Mouse (Mus musculus) hindbrain, embryonic 10.5 days (tissue): ENCODE measurements around the gene Tbc1d2. TPM values are rescaled to one million over a fixed set of nuclear protein-coding genes. Genes with fewer than 3 reads are reported as not detected.
"Not testable (repeated sequence)": the region's sequence is repeated elsewhere in the genome, so short reads cannot be mapped to it uniquely, and the experiment has no call there.

Source experiments
- DNase-seq: peaks from one replicate; pipeline ENCODE4 v3.0.0-alpha.2; 2017; ENCODE audit warnings: low spot score
- H3K27ac ChIP-seq: fragments of 300-500 bp; sonication (generic); 2 replicates; pipeline ENCODE4 v1.5.1; 2016; ENCODE audit warnings: mild to moderate bottlenecking, moderate library complexity
- H3K27me3 ChIP-seq: fragments of 300-500 bp; sonication (generic); 2 replicates; pipeline ENCODE4 v1.6.1; 2016; ENCODE audit warnings: mild to moderate bottlenecking; ENCODE audit not compliant: poor library complexity, insufficient read depth, severe bottlenecking
- H3K36me3 ChIP-seq: fragments of 300-500 bp; sonication (generic); 2 replicates; pipeline ENCODE4 v1.6.1; 2016; ENCODE audit warnings: mild to moderate bottlenecking, moderate library complexity
- H3K4me1 ChIP-seq: fragments of 300-500 bp; sonication (generic); replicated peaks from 2 replicates; pipeline ENCODE4 v1.6.1; 2016; ENCODE audit warnings: mild to moderate bottlenecking
- H3K4me3 ChIP-seq: fragments of 300-500 bp; sonication (generic); 2 replicates; pipeline ENCODE4 v1.5.1; 2016; ENCODE audit warnings: mild to moderate bottlenecking, moderate library complexity
- H3K9me3 ChIP-seq: fragments of 300-500 bp; sonication (generic); 2 replicates; pipeline ENCODE4 v1.6.1; 2016; ENCODE audit warnings: mild to moderate bottlenecking, moderate library complexity
- WGBS: fragments of 180-500 bp; shearing (Covaris S2); methylation state at CpG from one replicate; pipeline ENCODE4 v1.1.7; 2016; 5-methylcytosine and 5-hydroxymethylcytosine counted together
- polyA plus RNA-seq: library from polyadenylated mRNA; unstranded; fragments of >200 nt; fragmentation: Nextera tagmentation; extraction: Ambion mirVana; gene quantifications from 2 replicates; pipeline ENCODE4 v1.2.1, GENCODE M21; 2016

Tbc1d2 gene
- polyA plus RNA-seq, 1 experiment from 2014 or later, result 2.0 TPM

- WGBS, result 2% methylated on average over 34 of the region's 34 CpGs
- peak; percentile 82 for DNase-seq
- H3K27me3 ChIP-seq, result 0 out of 2 replicates have a peak, but pooled peaks cover 4% of the 10 kb centered on the region
- peaks cover 2% of the 10 kb centered on the region; the same call in 1 of the 2 replicates for H3K9me3 ChIP-seq
- peak overlapping the region; percentile 92 for H3K27ac ChIP-seq
- peak overlapping the region; percentile 53 for H3K4me3 ChIP-seq
- no peaks in the 10 kb centered on the region for H3K36me3 ChIP-seq
- peaks cover 37% of the 10 kb centered on the region for H3K4me1 ChIP-seq
Measured at GRCm38 (mm10) chr4:46664123-46665009, 14.4 kb upstream of the Tbc1d2 start.

GRCm38 (mm10) chr4:46661433-46661832, 11.4 kb upstream of the Tbc1d2 start:
- Histone ChIP-seq H3K9me3 (peaks cover 2% of the 10 kb centered on the region; the same call in 1 of the 2 replicates), H3K27ac (no peak overlapping the region), H3K36me3 (no peaks in the 10 kb centered on the region), H3K4me1 (peaks cover 33% of the 10 kb centered on the region), H3K4me3 (no peak overlapping the region), H3K27me3 (0 out of 2 replicates have a peak, but pooled peaks cover 4% of the 10 kb centered on the region)
- no peak for DNase-seq
- 82% methylated on average over 9 of the region's 9 CpGs for WGBS

GRCm38 (mm10) chr4:46658946-46659345, 8.9 kb upstream of the Tbc1d2 start:
- no peaks in the 10 kb centered on the region for H3K36me3 ChIP-seq
- peaks cover 10% of the 10 kb centered on the region for H3K4me1 ChIP-seq
- no peak for DNase-seq
- H3K4me3 ChIP-seq, result no peak overlapping the region
- no peak overlapping the region for H3K27ac ChIP-seq
- H3K27me3 ChIP-seq, result peaks cover 7% of the 10 kb centered on the region; the same call in 1 of the 2 replicates
- 71% methylated on average over 5 of the region's 5 CpGs for WGBS
- peaks cover 2% of the 10 kb centered on the region; the same call in 1 of the 2 replicates for H3K9me3 ChIP-seq

GRCm38 (mm10) chr4:46657116-46657515, 7.1 kb upstream of the Tbc1d2 start:
- no peaks in the 10 kb centered on the region for H3K4me1 ChIP-seq
- no peaks in the 10 kb centered on the region for H3K36me3 ChIP-seq
- peak; percentile 74 for DNase-seq
- H3K27me3 ChIP-seq, result peaks cover 16% of the 10 kb centered on the region
- no peak overlapping the region for H3K27ac ChIP-seq
- no peak overlapping the region for H3K4me3 ChIP-seq
- peaks cover 2% of the 10 kb centered on the region; the same call in 1 of the 2 replicates for H3K9me3 ChIP-seq
- WGBS, result 19% methylated on average over 5 of the region's 5 CpGs

- DNase-seq, result no peak
- Histone ChIP-seq H3K27me3 (peaks cover 27% of the 10 kb centered on the region), H3K4me3 (no peak overlapping the region), H3K36me3 (no peaks in the 10 kb centered on the region), H3K4me1 (peaks cover under 1% of the 10 kb centered on the region), H3K9me3 (peaks cover 2% of the 10 kb centered on the region; the same call in 1 of the 2 replicates), H3K27ac (no peak overlapping the region)
- WGBS, result 71% methylated on average over 2 of the region's 2 CpGs
Measured at GRCm38 (mm10) chr4:46655956-46656355, 5.9 kb upstream of the Tbc1d2 start.

DNA sequence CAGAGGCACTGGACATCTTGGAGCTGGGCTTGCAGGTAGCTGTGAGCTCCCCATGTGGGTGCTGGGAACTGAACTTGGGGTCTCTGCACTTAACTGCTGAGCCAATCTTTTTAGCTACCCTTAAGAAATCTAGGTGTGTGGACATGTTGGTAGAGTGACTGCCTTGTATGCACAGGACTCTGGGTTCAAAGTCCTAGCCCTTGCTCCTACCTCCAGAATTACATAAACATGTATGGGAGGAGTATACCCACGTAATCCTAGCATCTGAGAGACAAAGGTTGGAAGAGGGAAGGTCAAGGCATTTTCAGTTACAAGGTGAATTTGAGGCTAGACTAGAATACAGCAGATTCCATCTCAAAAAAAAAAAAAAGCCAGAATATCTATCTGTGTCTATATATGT, 5.3 kb upstream of the Tbc1d2 start:
- H3K27me3 ChIP-seq, result peaks cover 26% of the 10 kb centered on the region
- H3K4me3 ChIP-seq, result no peak overlapping the region
- no peaks in the 10 kb centered on the region for H3K36me3 ChIP-seq
- DNase-seq, result no peak
- H3K4me1 ChIP-seq, result peaks cover 7% of the 10 kb centered on the region
- no peaks in the 10 kb centered on the region for H3K9me3 ChIP-seq
- no peak overlapping the region for H3K27ac ChIP-seq
- WGBS, result 60% methylated on average over 1 of the region's 1 CpGs

GRCm38 (mm10) chr4:46649161-46649560, 848 bp downstream of the Tbc1d2 start:
- peaks cover 47% of the 10 kb centered on the region for H3K27me3 ChIP-seq

GRCm38 (mm10) chr4:46643676-46644112, 6.3 kb downstream of the Tbc1d2 start:
- no peaks in the 10 kb centered on the region for H3K9me3 ChIP-seq
- H3K4me3 ChIP-seq, result no peak overlapping the region
- no peak for DNase-seq
- 87% methylated on average over 8 of the region's 8 CpGs for WGBS
- peaks cover 7% of the 10 kb centered on the region for H3K4me1 ChIP-seq
- H3K27ac ChIP-seq, result no peak overlapping the region
- H3K36me3 ChIP-seq, result no peaks in the 10 kb centered on the region
- peaks cover 13% of the 10 kb centered on the region for H3K27me3 ChIP-seq

More at GRCm38 (mm10) chr4:46649161-46649560, 848 bp downstream of the Tbc1d2 start:
- peaks cover 16% of the 10 kb centered on the region for H3K4me1 ChIP-seq
- no peak for DNase-seq
- H3K27ac ChIP-seq, result no peak overlapping the region
- 60% methylated on average over 4 of the region's 4 CpGs for WGBS
- no peaks in the 10 kb centered on the region for H3K9me3 ChIP-seq
- H3K4me3 ChIP-seq, result peak overlapping the region; percentile 82
- no peaks in the 10 kb centered on the region for H3K36me3 ChIP-seq

DNA sequence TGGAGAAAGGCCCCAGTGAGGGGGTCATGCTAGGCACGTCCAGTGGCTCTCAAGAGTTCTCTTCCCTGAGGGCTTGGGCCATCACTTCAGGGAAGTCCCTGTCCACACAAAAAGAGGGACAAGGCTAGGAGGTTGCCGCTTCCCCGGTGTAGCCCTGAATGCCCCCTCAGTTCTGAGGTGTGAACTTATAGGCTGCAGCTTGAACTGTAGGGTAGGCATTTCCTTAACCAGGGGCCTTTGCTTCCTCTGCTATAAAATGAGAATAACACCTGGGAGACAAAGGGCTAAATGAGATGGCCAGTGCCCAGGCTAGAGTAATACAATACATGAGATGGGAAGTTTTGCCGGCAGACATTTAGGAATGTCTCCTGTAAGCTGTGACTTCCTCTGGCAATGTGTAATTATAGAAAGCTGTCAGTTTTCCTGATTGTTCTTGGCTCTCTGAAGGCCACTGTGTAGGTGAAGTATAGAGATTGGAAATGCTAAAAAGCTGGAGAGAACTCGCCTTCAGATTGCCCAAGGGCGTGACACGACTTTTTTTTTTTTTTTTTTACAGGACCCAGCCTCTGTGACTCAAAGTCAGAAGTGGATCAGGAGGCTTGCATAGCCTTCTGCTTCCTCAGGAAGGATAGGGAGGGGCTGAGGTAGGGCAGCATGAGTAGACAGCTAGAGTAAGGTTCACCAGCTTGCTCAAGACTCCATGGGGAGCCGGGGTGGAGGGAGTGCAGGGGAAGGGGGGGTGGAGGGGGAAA, 6.9 kb downstream of the Tbc1d2 start:
- no peak for DNase-seq
- H3K27ac ChIP-seq, result peak overlapping the region; percentile 29; the same call in 1 of the 2 replicates
- WGBS, result 77% methylated on average over 8 of the region's 8 CpGs

DNA sequence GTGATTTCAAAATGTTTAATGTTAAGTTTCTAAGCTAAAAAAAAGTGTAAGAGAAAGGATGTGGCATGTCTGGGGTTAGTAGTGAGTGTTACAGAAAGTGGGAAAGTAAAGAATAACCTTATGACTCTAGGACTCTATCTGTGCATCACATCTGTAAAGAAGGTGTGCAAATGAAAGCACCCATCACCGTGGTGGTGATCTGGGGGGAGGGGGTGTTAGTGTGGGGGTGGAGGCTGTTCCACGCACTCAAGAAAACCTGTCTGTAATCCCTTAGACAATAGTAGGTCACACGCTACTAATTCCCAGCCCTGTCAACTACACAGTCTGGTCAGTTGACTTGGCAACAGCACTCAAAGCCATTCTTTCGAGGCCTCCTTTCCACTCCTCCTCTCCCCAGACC, 8.7 kb downstream of the Tbc1d2 start:
- WGBS, result 51% methylated on average over 4 of the region's 4 CpGs
- no peak for DNase-seq
- H3K27ac ChIP-seq, result no peak overlapping the region

More for the DNA sequence above, 6.9 kb downstream of the Tbc1d2 start:
- Histone ChIP-seq H3K4me1 (peaks cover 7% of the 10 kb centered on the region), H3K4me3 (no peak overlapping the region), H3K27me3 (peaks cover 7% of the 10 kb centered on the region), H3K36me3 (no peaks in the 10 kb centered on the region), H3K9me3 (no peaks in the 10 kb centered on the region)

GRCm38 (mm10) chr4:46639866-46640265, 10.1 kb downstream of the Tbc1d2 start:
- H3K27me3 ChIP-seq, result 0 out of 2 replicates have a peak, but pooled peaks cover under 1% of the 10 kb centered on the region
- H3K4me3 ChIP-seq, result no peak overlapping the region
- H3K27ac ChIP-seq, result no peak overlapping the region
- peaks cover 7% of the 10 kb centered on the region for H3K4me1 ChIP-seq
- no peak for DNase-seq
- WGBS, result 89% methylated on average over 8 of the region's 8 CpGs
- no peaks in the 10 kb centered on the region for H3K9me3 ChIP-seq
- no peaks in the 10 kb centered on the region for H3K36me3 ChIP-seq

More for the DNA sequence above, 8.7 kb downstream of the Tbc1d2 start:
- Histone ChIP-seq H3K9me3 (no peaks in the 10 kb centered on the region), H3K4me3 (no peak overlapping the region), H3K36me3 (no peaks in the 10 kb centered on the region), H3K4me1 (peaks cover 7% of the 10 kb centered on the region), H3K27me3 (no peaks in the 10 kb centered on the region)

DNA sequence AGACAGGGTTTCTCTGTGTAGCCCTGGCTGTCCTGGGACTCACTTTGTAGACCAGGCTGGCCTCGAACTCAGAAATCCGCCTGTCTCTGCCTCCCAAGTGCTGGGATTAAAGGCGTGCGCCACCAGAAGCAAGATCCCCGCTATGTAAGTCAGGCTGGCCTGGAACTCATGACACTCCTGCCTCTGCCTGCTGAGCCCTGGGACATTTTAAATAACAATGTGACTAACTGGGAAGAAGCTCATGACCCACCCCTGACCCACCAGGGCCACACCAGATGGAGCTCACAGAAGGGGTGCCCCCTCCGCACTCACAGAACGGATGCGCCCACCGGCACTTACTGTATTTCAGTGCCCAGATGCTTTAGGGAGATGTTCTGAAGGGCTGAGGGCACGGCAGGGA, 12.8 kb downstream of the Tbc1d2 start:
- H3K9me3 ChIP-seq, H3K27me3 ChIP-seq, H3K27ac ChIP-seq, H3K4me3 ChIP-seq, H3K36me3 ChIP-seq, DNase-seq: not testable (repeated sequence)
- 87% methylated on average over 10 of the region's 10 CpGs for WGBS
- H3K4me1 ChIP-seq, result peaks cover 11% of the 10 kb centered on the region
